Mouse (Mus musculus): ENCODE data around the gene Haus4. TPM values are rescaled to one million over a fixed set of nuclear protein-coding genes. Genes with fewer than 3 reads are reported as not detected.
A peak's percentile ranks its signal among the peaks of the same experiment; 100 is the strongest.

The Haus4 gene
- polyA plus RNA-seq, 1 experiment from 2014 or later = 24.1 TPM

GRCm38 (mm10) chr14:54575631-54576030, 21.2 kb upstream of the Haus4 start:
- TF ChIP-seq EP300 (optimal IDR thresholded peaks at IDR 0.05) = peak; percentile 65
- no peak for TF ChIP-seq CTCF (IDR thresholded peaks at IDR 0.05; ENCODE audit: low read depth)
- no peaks in the 10 kb centered on the region; the same call in 1 of the 2 replicates for H3K36me3 ChIP-seq (ENCODE audit: control insufficient read depth, insufficient read depth, low read length)
- DNase-seq (ENCODE audit: low spot score) (peak; percentile 85), ATAC-seq (ENCODE audit: low FRiP score, low TSS enrichment) (peak; percentile 45)
- peak overlapping the region; percentile 89 for H3K9ac ChIP-seq (ENCODE audit: low read length)
- no peaks in the 10 kb centered on the region for H3K27me3 ChIP-seq (ENCODE audit: control insufficient read depth, insufficient read depth, low read length)
- H3K4me2 ChIP-seq (replicated peaks; ENCODE audit: low read depth) = peak overlapping the region; percentile 95
- H3K4me1 ChIP-seq (replicated peaks; ENCODE audit: control insufficient read depth, insufficient read depth) = peaks cover 6% of the 10 kb centered on the region; the same call in 1 of the 2 replicates
- no peaks in the 10 kb centered on the region for H3K9me3 ChIP-seq (ENCODE audit: control insufficient read depth, low read length)
- WGBS = 1% methylated on average over 39 of the region's 39 CpGs
- H3K27ac ChIP-seq (replicated peaks) = peak overlapping the region; percentile 89
- peak overlapping the region; percentile 83 for H3K4me3 ChIP-seq (ENCODE audit: low read depth, low read length)

GRCm38 (mm10) chr14:54575031-54575430, 20.6 kb upstream of the Haus4 start:
- DNase-seq (ENCODE audit: low spot score) = no peak
- Histone ChIP-seq H3K4me3 (ENCODE audit: low read depth, low read length) (peak overlapping the region; percentile 83), H3K9me3 (ENCODE audit: control insufficient read depth, low read length) (no peaks in the 10 kb centered on the region), H3K27me3 (ENCODE audit: control insufficient read depth, insufficient read depth, low read length) (no peaks in the 10 kb centered on the region), H3K4me1 (replicated peaks; ENCODE audit: control insufficient read depth, insufficient read depth) (peaks cover 6% of the 10 kb centered on the region; the same call in 1 of the 2 replicates), H3K9ac (ENCODE audit: low read length) (peak overlapping the region; percentile 89), H3K36me3 (ENCODE audit: control insufficient read depth, insufficient read depth, low read length) (no peaks in the 10 kb centered on the region; the same call in 1 of the 2 replicates), H3K27ac (replicated peaks) (peak overlapping the region; percentile 88), H3K4me2 (replicated peaks; ENCODE audit: low read depth) (peak overlapping the region; percentile 95)
- TF ChIP-seq CTCF (IDR thresholded peaks at IDR 0.05; ENCODE audit: low read depth) (no peak), EP300 (optimal IDR thresholded peaks at IDR 0.05) (no peak)
- no peak for ATAC-seq (ENCODE audit: low FRiP score, low TSS enrichment)
- 14% methylated on average over 8 of the region's 8 CpGs for WGBS

GRCm38 (mm10) chr14:54574253-54574652, 19.8 kb upstream of the Haus4 start:
- WGBS = 26% methylated on average over 4 of the region's 4 CpGs

GRCm38 (mm10) chr14:54572790-54573736, 18.6 kb upstream of the Haus4 start:
- DNase-seq (ENCODE audit: low spot score) (peak; percentile 80), ATAC-seq (ENCODE audit: low FRiP score, low TSS enrichment) (peak; percentile 69)
- Histone ChIP-seq H3K4me3 (ENCODE audit: low read depth, low read length) (peak overlapping the region; percentile 83), H3K4me1 (replicated peaks; ENCODE audit: control insufficient read depth, insufficient read depth) (peaks cover 6% of the 10 kb centered on the region; the same call in 1 of the 2 replicates), H3K9ac (ENCODE audit: low read length) (peak overlapping the region; percentile 47), H3K27me3 (ENCODE audit: control insufficient read depth, insufficient read depth, low read length) (no peaks in the 10 kb centered on the region), H3K27ac (replicated peaks) (peak overlapping the region; percentile 88), H3K36me3 (ENCODE audit: control insufficient read depth, insufficient read depth, low read length) (peaks cover 3% of the 10 kb centered on the region; the same call in 1 of the 2 replicates), H3K9me3 (ENCODE audit: control insufficient read depth, low read length) (no peaks in the 10 kb centered on the region), H3K4me2 (replicated peaks; ENCODE audit: low read depth) (peak overlapping the region; percentile 95)
- TF ChIP-seq EP300 (optimal IDR thresholded peaks at IDR 0.05) (no peak), CTCF (IDR thresholded peaks at IDR 0.05; ENCODE audit: low read depth) (no peak)
- WGBS = 16% methylated on average over 14 of the region's 14 CpGs

More at GRCm38 (mm10) chr14:54574253-54574652, 19.8 kb upstream of the Haus4 start:
- Histone ChIP-seq H3K4me3 (ENCODE audit: low read depth, low read length) (peak overlapping the region; percentile 83; the same call in 1 of the 2 replicates), H3K9ac (ENCODE audit: low read length) (peak overlapping the region; percentile 47; the same call in 1 of the 2 replicates), H3K4me2 (replicated peaks; ENCODE audit: low read depth) (peak overlapping the region; percentile 95), H3K9me3 (ENCODE audit: control insufficient read depth, low read length) (no peaks in the 10 kb centered on the region), H3K27ac (replicated peaks) (peak overlapping the region; percentile 88), H3K27me3 (ENCODE audit: control insufficient read depth, insufficient read depth, low read length) (no peaks in the 10 kb centered on the region), H3K36me3 (ENCODE audit: control insufficient read depth, insufficient read depth, low read length) (no peaks in the 10 kb centered on the region; the same call in 1 of the 2 replicates), H3K4me1 (replicated peaks; ENCODE audit: control insufficient read depth, insufficient read depth) (peaks cover 6% of the 10 kb centered on the region; the same call in 1 of the 2 replicates)
- ATAC-seq (ENCODE audit: low FRiP score, low TSS enrichment) = peak; percentile 9; the same call in 1 of the 2 replicates
- no peak for TF ChIP-seq EP300 (optimal IDR thresholded peaks at IDR 0.05)
- no peak for TF ChIP-seq CTCF (IDR thresholded peaks at IDR 0.05; ENCODE audit: low read depth)
- peak; percentile 57 for DNase-seq (ENCODE audit: low spot score)

- no peak for ATAC-seq (ENCODE audit: low FRiP score, low TSS enrichment)
- Histone ChIP-seq H3K9me3 (ENCODE audit: control insufficient read depth, low read length) (no peaks in the 10 kb centered on the region), H3K36me3 (ENCODE audit: control insufficient read depth, insufficient read depth, low read length) (peaks cover 8% of the 10 kb centered on the region; the same call in 1 of the 2 replicates), H3K9ac (ENCODE audit: low read length) (no peak overlapping the region), H3K4me2 (replicated peaks; ENCODE audit: low read depth) (no peak overlapping the region; the same call in 1 of the 2 replicates), H3K4me3 (ENCODE audit: low read depth, low read length) (no peak overlapping the region), H3K27me3 (ENCODE audit: control insufficient read depth, insufficient read depth, low read length) (no peaks in the 10 kb centered on the region), H3K4me1 (replicated peaks; ENCODE audit: control insufficient read depth, insufficient read depth) (peaks cover 6% of the 10 kb centered on the region; the same call in 1 of the 2 replicates), H3K27ac (replicated peaks) (no peak overlapping the region)
- TF ChIP-seq CTCF (IDR thresholded peaks at IDR 0.05; ENCODE audit: low read depth) = no peak
- TF ChIP-seq EP300 (optimal IDR thresholded peaks at IDR 0.05) = no peak
- no peak for DNase-seq (ENCODE audit: low spot score)
- WGBS = 51% methylated on average over 4 of the region's 4 CpGs
Measured at GRCm38 (mm10) chr14:54572122-54572521, 17.7 kb upstream of the Haus4 start.

Data from stomach, postnatal 0 days (tissue).